Mouse (Mus musculus) cortical plate, adult 2 months (tissue): ENCODE measurements around the gene Gm3095.
"Not testable (repeated sequence)": the region's sequence is repeated elsewhere in the genome, so short reads cannot be mapped to it uniquely, and the experiment has no call there.

Experiments used
- CTCF ChIP-seq: fragments of 200-500 bp; IDR thresholded peaks from 2 replicates; pipeline ENCODE4 v1.5.1; 2011; ENCODE audit warnings: mild to moderate bottlenecking, control low read depth, low read length; ENCODE audit not compliant: insufficient read depth; ENCODE audit errors: extremely low read depth
- POLR2A ChIP-seq: fragments of 200-500 bp; IDR thresholded peaks from 2 replicates; pipeline ENCODE4 v1.6.1; 2011; ENCODE audit warnings: mild to moderate bottlenecking, low read length, control low read depth; ENCODE audit not compliant: insufficient read depth; ENCODE audit errors: extremely low read depth

- not testable (repeated sequence) for TF ChIP-seq POLR2A, CTCF
These were observed 34.7 kb downstream of the Gm3095 start, which contains the start of gene Gm3099 for GRCm38 (mm10) chr14:3998094-3998493.
